ENCODE assay signal across 10 mouse cellular contexts in genomic region chr5:29842444-29843166, GRCm38 (mm10).
DNase-seq lines count a peak whose midpoint lies in the region; ATAC-seq and TF ChIP-seq lines count a peak whose summit lies in the region.
"Had no signal": no experiment of that assay in that cellular context is flagged by ENCODE, and none has a peak within 500 bp of the region (broad histone marks: within the 10 kb centered on the region; RNA-seq: fewer than 3 reads in every experiment).

No protein-coding gene starts in this region.

- no peak for ATAC-seq in hindbrain, embryonic 12.5 days (ENCODE audit: low FRiP score)

- no peak overlapping the region for H3K27ac ChIP-seq in liver, adult 2 months (replicated peaks; ENCODE audit: insufficient read depth, low read depth, low read length)
- H3K27ac ChIP-seq in hindbrain, embryonic 12.5 days: no peak overlapping the region
- H3K27ac ChIP-seq: embryonic facial prominence, embryonic 13.5 days had no signal

- 64% methylated on average over 3 of the region's 3 CpGs for WGBS in liver, adult 2 months
- 76% methylated on average over 3 of the region's 3 CpGs for WGBS in hindbrain, embryonic 12.5 days

- no peak for TF ChIP-seq CTCF in liver, adult 2 months (IDR thresholded peaks at IDR 0.05; ENCODE audit: low read depth, low read length)

- H3K79me2 ChIP-seq in liver, adult 2 months (ENCODE audit: control insufficient read depth, insufficient read depth, low read length): no peaks in the 10 kb centered on the region

- H3K4me3 ChIP-seq in liver, adult 2 months (ENCODE audit: insufficient read depth, low read depth, low read length): no peak overlapping the region
- H3K4me3 ChIP-seq in hindbrain, embryonic 12.5 days: no peak overlapping the region
- H3K4me3 ChIP-seq: embryonic facial prominence, embryonic 13.5 days had no signal

- no peaks in the 10 kb centered on the region for H3K9me3 ChIP-seq in hindbrain, embryonic 12.5 days (replicated peaks)
- H3K9me3 ChIP-seq: embryonic facial prominence, embryonic 13.5 days had no signal

- DNase-seq in liver, adult 2 months (ENCODE audit: extremely low read depth, low read depth, low spot score): peak; percentile 29
- no peak for DNase-seq in liver
- DNase-seq in adrenal gland, postnatal 14 days: peak; percentile 57
- DNase-seq in heart, adult 8-10 months (ENCODE audit: low spot score): peak; percentile 80
- peak; percentile 15 to 22 for DNase-seq in kidney, postnatal 4 days
- DNase-seq in ovary, postnatal 14 days (ENCODE audit: low spot score): no peak
- DNase-seq in layer of hippocampus, postnatal 25 days (ENCODE audit: extremely low spot score in 1 of 2, low spot score in 1 of 2): no peak
- DNase-seq: lung, embryonic 14.5 days had no signal

- H3K9ac ChIP-seq in liver, adult 2 months (ENCODE audit: low read depth, low read length): no peak overlapping the region
- no peak overlapping the region for H3K9ac ChIP-seq in hindbrain, embryonic 12.5 days
- H3K9ac ChIP-seq: embryonic facial prominence, embryonic 13.5 days; lung, embryonic 14.5 days had no signal

- H3K4me1 ChIP-seq in liver, adult 2 months (ENCODE audit: control insufficient read depth, insufficient read depth, low read length): no peaks in the 10 kb centered on the region
- no peaks in the 10 kb centered on the region for H3K4me1 ChIP-seq in hindbrain, embryonic 12.5 days
- H3K4me1 ChIP-seq: embryonic facial prominence, embryonic 13.5 days had no signal

- no peaks in the 10 kb centered on the region for H3K36me3 ChIP-seq in liver, adult 2 months (ENCODE audit: control insufficient read depth, insufficient read depth, low read length)
- no peaks in the 10 kb centered on the region for H3K36me3 ChIP-seq in hindbrain, embryonic 12.5 days
- H3K36me3 ChIP-seq: embryonic facial prominence, embryonic 13.5 days had no signal

- no peak overlapping the region for H3K4me2 ChIP-seq in hindbrain, embryonic 12.5 days (replicated peaks)
- H3K4me2 ChIP-seq: embryonic facial prominence, embryonic 13.5 days; lung, embryonic 14.5 days had no signal

- TF ChIP-seq POLR2A in liver, adult 2 months (IDR thresholded peaks at IDR 0.05; ENCODE audit: extremely low read depth, insufficient read depth, low read length): no peak

- no peaks in the 10 kb centered on the region for H3K27me3 ChIP-seq in liver, adult 2 months (ENCODE audit: control insufficient read depth, insufficient read depth, low read length)
- H3K27me3 ChIP-seq in hindbrain, embryonic 12.5 days: no peaks in the 10 kb centered on the region
- H3K27me3 ChIP-seq: embryonic facial prominence, embryonic 13.5 days had no signal

Comparison
In these comparisons a context has a peak if more than half of its experiments do, and no peak if none do; other contexts are left out.
1. DNase-seq: peak in liver, adult 2 months (single experiment), adrenal gland, postnatal 14 days (single experiment), heart, adult 8-10 months (single experiment) and kidney, postnatal 4 days (2 of 2); none in liver (single experiment), ovary, postnatal 14 days (single experiment) and layer of hippocampus, postnatal 25 days (0 of 2).